Mouse (Mus musculus) limb, embryonic 11.5 days (tissue): ENCODE measurements around the gene Tmem263. TPM values are rescaled to one million over a fixed set of nuclear protein-coding genes. Genes with fewer than 3 reads are reported as not detected.

Experiments used
- ATAC-seq: fragments of 200-750 bp; cut with Nextera tagmentation; 2 replicates; pipeline ENCODE4 v1.8.0; 2017; ENCODE audit warnings: low read depth; ENCODE audit not compliant: insufficient number of reproducible peaks, low FRiP score, low TSS enrichment
- DNase-seq: peaks from one replicate; pipeline ENCODE4 v3.0.0-alpha.2; 2015; ENCODE audit warnings: low spot score
- H3K27ac ChIP-seq: fragments of 300-500 bp; sonication (generic); replicated peaks from 2 replicates; pipeline ENCODE4 v1.5.1; 2014; ENCODE audit warnings: low read depth, mild to moderate bottlenecking, low read length
- H3K27me3 ChIP-seq: fragments of 300-500 bp; sonication (generic); 2 replicates; pipeline ENCODE4 v1.6.1; 2014; ENCODE audit warnings: mild to moderate bottlenecking, low read length, mixed read lengths; ENCODE audit not compliant: control insufficient read depth, insufficient read depth
- H3K36me3 ChIP-seq: fragments of 300-500 bp; sonication (generic); 2 replicates; pipeline ENCODE4 v1.6.1; 2014; ENCODE audit warnings: mild to moderate bottlenecking, low read length, moderate library complexity, mixed read lengths; ENCODE audit not compliant: control insufficient read depth, insufficient read depth
- H3K4me1 ChIP-seq: fragments of 300-500 bp; sonication (generic); 2 replicates; pipeline ENCODE4 v1.6.1; 2014; ENCODE audit warnings: low read length, mixed read lengths; ENCODE audit not compliant: control insufficient read depth, insufficient read depth
- H3K4me2 ChIP-seq: fragments of 300-500 bp; sonication (generic); 2 replicates; pipeline ENCODE4 v1.6.1; 2014; ENCODE audit warnings: low read depth, mild to moderate bottlenecking, moderate library complexity; ENCODE audit not compliant: severe bottlenecking
- H3K4me3 ChIP-seq: fragments of 300-500 bp; sonication (generic); 2 replicates; pipeline ENCODE4 v1.5.1; 2014; ENCODE audit warnings: low read depth, low read length
- H3K9ac ChIP-seq: fragments of 300-500 bp; sonication (generic); 2 replicates; pipeline ENCODE4 v1.6.1; 2014; ENCODE audit warnings: mild to moderate bottlenecking, low read length
- H3K9me3 ChIP-seq: fragments of 300-500 bp; sonication (generic); 2 replicates; pipeline ENCODE4 v1.6.1; 2016; ENCODE audit warnings: low read length; ENCODE audit not compliant: control insufficient read depth
- WGBS: fragments of 180-500 bp; shearing (Covaris S2); extraction: QIAGEN DNeasy Blood & Tissue Kit; methylation state at CpG from one replicate; pipeline ENCODE4 v1.1.7; 2014; 5-methylcytosine and 5-hydroxymethylcytosine counted together
- polyA plus RNA-seq: library from polyadenylated mRNA; unstranded; fragments of >200 nt; fragmentation: Nextera tagmentation; extraction: Ambion mirVana; gene quantifications from 2 replicates; pipeline ENCODE4 v1.2.1, GENCODE M21; 2014

Tmem263 gene
- polyA plus RNA-seq, 1 experiment from 2014 or later, result 81.7 TPM

DNA sequence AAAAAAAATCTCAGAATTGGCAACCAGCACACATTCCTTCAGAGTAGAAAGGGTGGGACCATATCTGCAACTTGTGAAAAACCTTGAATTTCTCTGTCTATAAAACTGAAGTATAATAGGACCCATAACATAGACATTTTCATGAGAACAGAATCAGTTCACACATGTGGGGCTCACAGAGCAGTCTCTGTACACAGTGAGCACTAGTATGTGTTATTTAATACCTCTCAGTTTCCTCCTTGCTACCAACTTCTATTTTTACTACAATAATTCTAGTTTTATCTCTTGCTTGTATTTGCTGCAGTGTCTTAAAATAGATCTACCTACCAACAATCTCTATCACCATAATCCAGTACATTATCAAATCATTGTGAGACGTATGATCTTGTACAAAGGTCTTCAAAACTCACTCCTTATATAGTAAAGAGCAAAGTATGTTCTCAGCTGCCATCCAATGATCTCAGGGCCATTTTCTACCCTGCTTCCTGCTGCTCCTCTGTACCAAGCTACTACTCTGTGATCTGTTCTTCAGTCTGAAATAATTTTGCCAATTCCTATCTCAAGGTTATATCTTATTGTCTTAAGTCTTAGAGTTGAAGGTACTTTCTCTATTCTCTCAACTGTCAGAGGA is 57.7 kb downstream of the Tmem263 start:
- Histone ChIP-seq H3K4me1 (no peaks in the 10 kb centered on the region), H3K4me3 (no peak overlapping the region), H3K27ac (no peak overlapping the region), H3K36me3 (no peaks in the 10 kb centered on the region), H3K27me3 (no peaks in the 10 kb centered on the region), H3K4me2 (no peak overlapping the region), H3K9me3 (no peaks in the 10 kb centered on the region), H3K9ac (no peak overlapping the region)
- no peak for ATAC-seq
- WGBS, result 92% methylated on average over 1 of the region's 1 CpGs
- no peak for DNase-seq

DNA sequence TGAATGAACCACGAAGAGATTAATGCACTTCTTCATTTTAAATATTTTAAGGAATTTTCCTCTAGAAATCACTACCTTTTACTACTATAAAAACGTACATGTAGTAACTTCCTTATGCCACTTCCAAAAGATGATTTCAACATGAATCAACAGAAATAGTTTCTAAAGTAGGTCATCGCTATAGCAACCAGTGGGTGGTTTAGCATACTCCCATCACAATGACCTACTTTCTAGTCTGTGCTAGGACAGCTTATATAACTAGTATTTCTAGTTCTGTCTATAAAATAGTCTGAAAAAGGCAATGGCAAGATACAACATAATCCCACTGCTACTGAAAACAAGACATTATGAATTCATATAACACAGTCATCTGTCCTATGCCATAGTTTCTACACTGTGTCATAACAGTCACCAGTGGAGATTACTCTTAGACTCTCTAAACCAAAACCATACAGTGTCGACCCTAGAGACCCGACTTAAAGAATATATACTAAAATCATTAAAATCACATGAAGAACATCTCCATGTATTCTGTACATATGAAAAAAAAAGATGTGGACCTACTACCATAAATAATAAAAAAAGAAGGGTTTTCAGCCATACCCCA is 59.4 kb downstream of the Tmem263 start:
- Histone ChIP-seq H3K4me3 (no peak overlapping the region), H3K4me2 (no peak overlapping the region), H3K9me3 (no peaks in the 10 kb centered on the region), H3K36me3 (no peaks in the 10 kb centered on the region), H3K27me3 (no peaks in the 10 kb centered on the region), H3K9ac (no peak overlapping the region), H3K27ac (no peak overlapping the region), H3K4me1 (no peaks in the 10 kb centered on the region)
- 89% methylated on average over 5 of the region's 5 CpGs for WGBS
- ATAC-seq (no peak), DNase-seq (no peak)

DNA sequence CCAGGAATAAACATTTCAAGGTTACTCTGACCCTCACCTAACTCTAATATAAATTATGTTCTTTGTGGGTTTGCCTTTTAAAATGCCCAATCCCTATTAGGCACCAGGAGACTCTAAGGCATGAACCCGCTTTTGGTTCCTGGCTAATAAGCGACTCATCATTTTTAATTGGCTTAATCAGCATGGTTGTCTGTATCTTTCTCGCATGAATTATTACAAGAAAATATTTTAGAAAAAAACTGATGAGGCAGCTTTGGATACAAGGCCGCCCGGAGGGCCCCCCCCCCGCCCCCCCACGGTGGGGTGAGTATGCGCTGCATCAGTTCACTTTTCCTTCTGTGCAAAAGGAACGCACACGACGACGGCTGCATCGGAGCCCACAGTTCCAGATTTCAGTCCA is 62.4 kb downstream of the Tmem263 start:
- ATAC-seq, result no peak
- Histone ChIP-seq H3K9me3 (no peaks in the 10 kb centered on the region), H3K4me3 (no peak overlapping the region), H3K27ac (no peak overlapping the region), H3K36me3 (no peaks in the 10 kb centered on the region), H3K4me1 (no peaks in the 10 kb centered on the region), H3K4me2 (no peak overlapping the region), H3K9ac (no peak overlapping the region), H3K27me3 (no peaks in the 10 kb centered on the region)
- WGBS, result 94% methylated on average over 13 of the region's 13 CpGs
- DNase-seq, result no peak

DNA sequence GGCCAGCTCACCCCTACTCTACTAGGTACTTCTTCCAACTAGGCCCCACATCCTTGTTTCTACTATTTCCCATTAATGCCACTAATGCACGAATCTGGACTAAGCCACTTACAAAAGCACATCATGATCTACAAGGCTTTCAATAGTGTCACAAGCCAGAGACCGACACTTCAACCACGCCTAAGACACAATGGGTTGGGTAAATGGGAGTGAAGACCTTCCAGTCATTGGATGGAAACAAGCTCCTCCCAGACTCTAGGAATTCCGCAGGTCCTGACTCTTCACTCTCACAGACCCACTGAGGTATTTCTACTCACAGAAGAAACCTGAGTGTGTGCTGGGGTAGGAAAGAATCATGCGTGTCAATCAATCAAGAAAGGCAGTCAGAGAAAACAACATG is 62.9 kb downstream of the Tmem263 start:
- no peak for ATAC-seq
- Histone ChIP-seq H3K27me3 (no peaks in the 10 kb centered on the region), H3K9me3 (no peaks in the 10 kb centered on the region), H3K36me3 (no peaks in the 10 kb centered on the region), H3K9ac (no peak overlapping the region), H3K27ac (no peak overlapping the region), H3K4me3 (no peak overlapping the region), H3K4me1 (no peaks in the 10 kb centered on the region), H3K4me2 (no peak overlapping the region)
- 90% methylated on average over 5 of the region's 5 CpGs for WGBS
- no peak for DNase-seq

Other genes starting within 250 kb of the Tmem263 start
- 26.0 and 28.2 TPM in 2 replicates for gene Ric8b, start 185.0 kb upstream of the Tmem263 start, polyA plus RNA-seq
- gene Fhl4, start 132 bp upstream of the Tmem263 start, polyA plus RNA-seq, result 1.1 and 1.5 TPM in 2 replicates
- gene Mterf2, start 25.4 kb downstream of the Tmem263 start, polyA plus RNA-seq, result 24.4 and 27.6 TPM in 2 replicates
- 37.4 and 38.5 TPM in 2 replicates for gene Cry1, start 82.4 kb downstream of the Tmem263 start, polyA plus RNA-seq